8 mouse cellular contexts compared by ENCODE assay signal in the genomic region with DNA sequence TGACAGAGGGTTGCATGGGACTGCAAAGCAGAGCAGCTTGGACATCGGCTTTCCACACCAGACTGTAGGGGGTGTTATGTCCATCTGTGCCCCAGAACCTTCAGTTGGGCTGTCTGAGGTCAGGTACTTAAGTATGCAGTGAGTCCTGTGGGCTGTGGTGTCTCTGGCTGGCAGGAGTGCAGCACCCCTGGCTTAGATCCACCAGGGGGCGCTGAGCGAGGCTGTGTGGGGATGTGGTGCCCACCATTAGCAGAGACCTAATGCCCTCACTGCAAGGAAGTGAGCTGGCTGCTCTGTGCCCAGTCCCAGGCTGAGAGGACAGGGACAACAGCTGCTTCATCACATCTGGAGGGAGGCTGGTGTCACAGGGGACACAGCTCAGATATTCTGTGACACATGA.
DNase-seq lines count a peak whose midpoint lies in the region; ATAC-seq and TF ChIP-seq lines count a peak whose summit lies in the region.

No protein-coding gene starts in this region.

- 4% methylated on average over 3 of the region's 3 CpGs for WGBS in liver, embryonic 12.5 days (ENCODE audit: insufficient replicate concordance)
- 25% methylated on average over 3 of the region's 3 CpGs for WGBS in olfactory bulb, adult 2 months

- no peak overlapping the region for H3K27ac ChIP-seq in liver, embryonic 12.5 days
- H3K27ac ChIP-seq in olfactory bulb, adult 2 months (ENCODE audit: insufficient read depth, low read depth, low read length) = no peak overlapping the region

- no peak overlapping the region for H3K4me3 ChIP-seq in liver, embryonic 12.5 days
- H3K4me3 ChIP-seq in olfactory bulb, adult 2 months (ENCODE audit: insufficient read depth, low read depth, low read length) = no peak overlapping the region

- H3K27me3 ChIP-seq in liver, embryonic 12.5 days (replicated peaks) = peaks cover 47% of the 10 kb centered on the region

- DNase-seq in liver = peak; percentile 56
- DNase-seq in Muller cell, postnatal 12 days (ENCODE audit: inconsistent ontology term) = peak; percentile 19
- DNase-seq in heart, postnatal 14 days = peak; percentile 50 to 78
- peak; percentile 33 to 55 for DNase-seq in lung, adult 18-20 months
- no peak for DNase-seq in adipocyte (ENCODE audit: low spot score)

- peaks cover 42% of the 10 kb centered on the region for H3K4me1 ChIP-seq in liver, embryonic 12.5 days
- peaks cover 40% of the 10 kb centered on the region for H3K4me1 ChIP-seq in olfactory bulb, adult 2 months (ENCODE audit: control insufficient read depth, insufficient read depth, low read length)

- H3K9ac ChIP-seq in liver, embryonic 12.5 days = no peak overlapping the region

- no peak overlapping the region for H3K4me2 ChIP-seq in liver, embryonic 12.5 days

- TF ChIP-seq POLR2A in olfactory bulb, adult 2 months (IDR thresholded peaks at IDR 0.05; ENCODE audit: insufficient read depth, low read depth, low read length) = no peak

- intact Hi-C loops in heart, postnatal 14 days (cut with DNase I) = no loop called here

- no peaks in the 10 kb centered on the region for H3K36me3 ChIP-seq in liver, embryonic 12.5 days

- TF ChIP-seq CTCF in olfactory bulb, adult 2 months (IDR thresholded peaks at IDR 0.05; ENCODE audit: insufficient read depth, low read depth, low read length) = peak; percentile 43; the same call in 1 of the 2 replicates

- no peak for ATAC-seq in liver, embryonic 12.5 days
- ATAC-seq in common myeloid progenitor, adult 5-6 weeks (replicated peaks; ENCODE audit: low read depth, poor library complexity, severe bottlenecking) = peak; percentile 87

- H3K9me3 ChIP-seq in liver, embryonic 12.5 days (replicated peaks) = no peaks in the 10 kb centered on the region
